Mouse (Mus musculus): ENCODE data around the gene Gm38655. TPM values are rescaled to one million over a fixed set of nuclear protein-coding genes. Genes with fewer than 3 reads are reported as not detected.

The Gm38655 gene
- polyA plus RNA-seq, 2 experiments = not detected

DNA sequence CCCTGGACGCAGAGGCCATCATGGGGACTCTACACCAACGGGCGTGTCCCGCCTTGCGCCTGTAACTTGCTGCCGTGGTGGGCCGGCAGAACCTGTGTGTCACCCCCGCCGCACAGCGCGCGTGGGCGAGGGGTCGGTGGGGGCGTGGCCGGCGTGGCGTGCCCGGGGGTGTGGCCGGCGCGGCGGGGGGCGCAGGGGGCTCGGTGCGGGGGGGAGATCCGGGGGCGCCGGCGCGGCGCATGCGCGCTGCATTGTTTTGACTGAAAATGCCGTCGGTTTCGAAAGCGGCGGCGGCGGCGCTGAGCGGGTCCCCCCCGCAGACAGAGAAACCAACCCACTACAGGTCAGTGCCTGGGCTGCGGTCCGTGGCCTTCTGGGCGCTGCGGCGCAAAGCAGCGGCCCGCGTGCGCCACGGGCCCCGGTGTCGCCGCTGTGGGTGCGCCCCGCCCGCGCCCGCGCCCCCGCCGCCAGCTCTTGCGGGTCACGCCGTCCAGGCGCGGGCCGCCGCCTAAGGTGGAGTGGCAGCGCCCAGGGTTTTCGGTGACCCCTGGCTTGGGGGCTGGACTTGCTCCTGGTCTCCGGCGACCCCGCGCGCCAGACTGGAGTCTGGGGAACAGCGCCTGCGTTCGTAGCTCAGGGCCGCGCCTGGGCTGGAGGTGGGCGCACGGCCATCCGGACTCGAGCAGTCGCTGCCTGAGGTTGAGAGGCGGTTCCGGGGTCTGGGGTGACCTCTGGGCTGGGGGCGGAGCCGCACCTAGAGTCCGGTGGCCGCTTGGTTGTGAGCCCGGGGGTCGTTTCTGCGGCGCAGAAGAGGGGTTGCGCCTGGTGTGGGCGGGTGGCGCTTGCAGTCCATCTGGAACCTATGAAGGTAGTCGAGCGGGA lies 13.1 kb upstream of the Gm38655 start, which contains the start of gene Unkl:
Gene Unkl, plus strand, starts transcription at position 248 of the 882 bp plus-strand sequence.
- Histone ChIP-seq H3K36me3 (replicated peaks; ENCODE audit: control insufficient read depth, insufficient read depth, low read depth) (no peaks in the 10 kb centered on the region), H3K27ac (peak within 1 kb of the TSS; percentile 7), H3K9ac (replicated peaks) (peak within 1 kb of the TSS; percentile 87), H3K9me3 (ENCODE audit: control insufficient read depth, low read length) (no peaks in the 10 kb centered on the region), H3K4me1 (replicated peaks; ENCODE audit: control insufficient read depth in 2 of 2, insufficient read depth in 2 of 2, low read length in 1 of 2) (peaks cover 11 to 16% of the 10 kb centered on the region in 2 experiments), H3K27me3 (ENCODE audit: control insufficient read depth, insufficient read depth, low read length) (no peaks in the 10 kb centered on the region), H3K4me2 (ENCODE audit: low read depth) (peak within 1 kb of the TSS; percentile 94), H3K4me3 (ENCODE audit: insufficient read depth in 1 of 2, low read depth in 2 of 2, low read length in 2 of 2) (peak within 1 kb of the TSS; percentile 88 to 92)
- under 1% methylated on average over 104 of the region's 104 CpGs for WGBS (ENCODE audit: insufficient replicate concordance)
- DNase-seq (ENCODE audit: low read depth in 3 of 3, low spot score in 3 of 3) = peak in 2 of 3 experiments; percentile 26 to 28
- peak; percentile 14; the same call in 1 of the 2 replicates for ATAC-seq (ENCODE audit: insufficient read depth)
- TF ChIP-seq EP300 (IDR thresholded peaks at IDR 0.05; ENCODE audit: low read depth) (no peak), CTCF (IDR thresholded peaks at IDR 0.05; ENCODE audit: low read depth) (no peak)

DNA sequence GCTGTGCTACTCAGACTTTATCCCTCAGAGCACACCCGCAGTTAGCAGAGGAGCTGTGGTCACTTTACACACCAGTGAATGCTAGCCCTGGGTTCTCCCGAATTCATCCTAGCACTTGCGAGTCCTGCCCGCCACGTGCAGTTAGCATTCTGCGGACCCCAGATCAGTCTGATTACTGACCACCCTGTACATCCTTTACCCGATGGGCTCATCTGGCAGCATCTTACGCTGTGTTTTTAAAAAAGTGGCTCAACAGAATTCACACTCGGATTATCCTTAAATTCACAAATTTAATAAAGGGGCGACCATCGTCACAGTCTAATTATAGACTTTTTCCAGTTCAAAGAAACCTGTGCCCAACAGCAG lies 12.5 kb upstream of the Gm38655 start:
- H3K4me2 ChIP-seq (ENCODE audit: low read depth) = peak overlapping the region; percentile 94
- H3K27ac ChIP-seq = peak overlapping the region; percentile 7; the same call in 1 of the 2 replicates
- peak overlapping the region; percentile 88 to 92 for H3K4me3 ChIP-seq (ENCODE audit: insufficient read depth in 1 of 2, low read depth in 2 of 2, low read length in 2 of 2)
- no peak for DNase-seq (ENCODE audit: low read depth in 3 of 3, low spot score in 3 of 3)
- H3K36me3 ChIP-seq (replicated peaks; ENCODE audit: control insufficient read depth, insufficient read depth, low read depth) = no peaks in the 10 kb centered on the region
- WGBS (ENCODE audit: insufficient replicate concordance) = 8% methylated on average over 11 of the region's 11 CpGs
- ATAC-seq (ENCODE audit: insufficient read depth) = no peak
- peak overlapping the region; percentile 87 for H3K9ac ChIP-seq (replicated peaks)
- H3K9me3 ChIP-seq (ENCODE audit: control insufficient read depth, low read length) = no peaks in the 10 kb centered on the region
- H3K4me1 ChIP-seq (replicated peaks; ENCODE audit: control insufficient read depth in 2 of 2, insufficient read depth in 2 of 2, low read length in 1 of 2) = peaks cover 13 to 19% of the 10 kb centered on the region in 2 experiments
- H3K27me3 ChIP-seq (ENCODE audit: control insufficient read depth, insufficient read depth, low read length) = no peaks in the 10 kb centered on the region
- TF ChIP-seq EP300 (IDR thresholded peaks at IDR 0.05; ENCODE audit: low read depth) (no peak), CTCF (IDR thresholded peaks at IDR 0.05; ENCODE audit: low read depth) (no peak)

DNA sequence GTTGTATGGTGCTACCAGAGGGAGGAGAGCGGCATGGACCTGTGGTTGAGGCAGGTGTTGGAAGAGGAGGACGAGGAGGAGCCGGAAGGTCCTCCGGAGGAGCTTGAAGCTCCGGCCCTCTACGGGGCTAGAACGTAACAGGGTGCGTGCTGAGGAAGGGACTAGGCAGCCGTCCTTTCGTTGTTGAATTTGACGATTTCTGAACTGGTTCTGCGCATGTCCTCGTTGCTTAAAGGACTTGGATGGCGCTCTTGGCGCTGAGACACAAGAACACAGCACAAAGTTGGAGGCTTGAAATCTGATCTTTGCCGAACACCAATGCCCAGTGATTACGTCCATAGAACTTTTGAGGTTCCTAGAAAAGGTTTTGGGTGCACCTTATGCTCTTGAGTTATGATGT lies 9.7 kb upstream of the Gm38655 start:
- peak overlapping the region; percentile 75 to 84 for H3K4me3 ChIP-seq (ENCODE audit: insufficient read depth in 1 of 2, low read depth in 2 of 2, low read length in 2 of 2)
- TF ChIP-seq CTCF (IDR thresholded peaks at IDR 0.05; ENCODE audit: low read depth) = no peak
- TF ChIP-seq EP300 (IDR thresholded peaks at IDR 0.05; ENCODE audit: low read depth) = no peak
- 6% methylated on average over 17 of the region's 17 CpGs for WGBS (ENCODE audit: insufficient replicate concordance)
- no peaks in the 10 kb centered on the region for H3K9me3 ChIP-seq (ENCODE audit: control insufficient read depth, low read length)
- peak overlapping the region; percentile 88 for H3K9ac ChIP-seq (replicated peaks)
- DNase-seq (ENCODE audit: low read depth in 3 of 3, low spot score in 3 of 3) = no peak
- H3K4me2 ChIP-seq (ENCODE audit: low read depth) = peak overlapping the region; percentile 94
- H3K27ac ChIP-seq = peak overlapping the region; percentile 44
- ATAC-seq (ENCODE audit: insufficient read depth) = peak; percentile 23
- H3K4me1 ChIP-seq (replicated peaks; ENCODE audit: control insufficient read depth in 2 of 2, insufficient read depth in 2 of 2, low read length in 1 of 2) = peaks cover 13 to 19% of the 10 kb centered on the region in 2 experiments
- H3K27me3 ChIP-seq (ENCODE audit: control insufficient read depth, insufficient read depth, low read length) = no peaks in the 10 kb centered on the region
- no peaks in the 10 kb centered on the region for H3K36me3 ChIP-seq (replicated peaks; ENCODE audit: control insufficient read depth, insufficient read depth, low read depth)

- ATAC-seq (ENCODE audit: insufficient read depth) = peak; percentile 86
- Histone ChIP-seq H3K9ac (replicated peaks) (peak within 1 kb of the TSS; percentile 88), H3K27me3 (ENCODE audit: control insufficient read depth, insufficient read depth, low read length) (no peaks in the 10 kb centered on the region), H3K27ac (peak within 1 kb of the TSS; percentile 63), H3K4me1 (replicated peaks; ENCODE audit: control insufficient read depth in 2 of 2, insufficient read depth in 2 of 2, low read length in 1 of 2) (peaks cover 13 to 16% of the 10 kb centered on the region in 2 experiments), H3K4me3 (ENCODE audit: insufficient read depth in 1 of 2, low read depth in 2 of 2, low read length in 2 of 2) (peak within 1 kb of the TSS; percentile 75 to 84), H3K4me2 (ENCODE audit: low read depth) (peak within 1 kb of the TSS; percentile 94), H3K36me3 (replicated peaks; ENCODE audit: control insufficient read depth, insufficient read depth, low read depth) (no peaks in the 10 kb centered on the region), H3K9me3 (ENCODE audit: control insufficient read depth, low read length) (no peaks in the 10 kb centered on the region)
- peak; percentile 96 to 98 (median 98) for DNase-seq (ENCODE audit: low read depth in 3 of 3, low spot score in 3 of 3)
- TF ChIP-seq EP300 (IDR thresholded peaks at IDR 0.05; ENCODE audit: low read depth) = peak; percentile 55; the same call in 1 of the 2 replicates
- TF ChIP-seq CTCF (IDR thresholded peaks at IDR 0.05; ENCODE audit: low read depth) = no peak
- under 1% methylated on average over 50 of the region's 50 CpGs for WGBS (ENCODE audit: insufficient replicate concordance)
Measured at GRCm38 (mm10) chr17:25184129-25184691, 8.9 kb upstream of the Gm38655 start, which contains the start of gene BC003965. Gene BC003965 (plus strand): TSS chr17:25184554.

DNA sequence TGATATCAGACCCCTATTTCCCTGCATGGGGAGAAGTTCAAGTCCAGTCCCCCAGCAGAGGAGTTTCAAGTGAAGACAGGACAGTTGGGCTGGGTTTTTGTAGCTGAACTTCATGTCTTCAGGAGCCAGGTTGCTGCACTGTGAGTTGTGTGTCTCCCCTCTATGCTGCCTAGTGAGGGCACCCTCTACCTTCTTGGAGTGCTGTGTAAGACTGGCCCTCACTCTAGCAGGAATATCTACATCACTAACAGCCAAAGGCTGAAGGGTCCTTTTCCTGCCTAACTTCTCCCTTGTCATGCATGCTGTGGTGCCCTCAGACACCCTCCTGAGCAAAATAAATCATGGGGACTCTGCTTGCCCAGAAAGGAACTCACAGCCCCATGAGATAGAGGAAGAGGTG lies 8.0 kb upstream of the Gm38655 start:
- Histone ChIP-seq H3K4me2 (ENCODE audit: low read depth) (peak overlapping the region; percentile 94), H3K27ac (no peak overlapping the region), H3K9me3 (ENCODE audit: control insufficient read depth, low read length) (no peaks in the 10 kb centered on the region), H3K9ac (replicated peaks) (peak overlapping the region; percentile 88; the same call in 1 of the 2 replicates), H3K27me3 (ENCODE audit: control insufficient read depth, insufficient read depth, low read length) (no peaks in the 10 kb centered on the region), H3K4me3 (ENCODE audit: insufficient read depth in 1 of 2, low read depth in 2 of 2, low read length in 2 of 2) (peak overlapping the region in 1 of 2 experiments; percentile 84; a peak in 2 of 4 replicates), H3K4me1 (replicated peaks; ENCODE audit: control insufficient read depth in 2 of 2, insufficient read depth in 2 of 2, low read length in 1 of 2) (peaks cover 13 to 16% of the 10 kb centered on the region in 2 experiments), H3K36me3 (replicated peaks; ENCODE audit: control insufficient read depth, insufficient read depth, low read depth) (no peaks in the 10 kb centered on the region)
- DNase-seq (ENCODE audit: low read depth in 3 of 3, low spot score in 3 of 3) (no peak), ATAC-seq (ENCODE audit: insufficient read depth) (no peak)
- peak; percentile 38; the same call in 1 of the 2 replicates for TF ChIP-seq CTCF (IDR thresholded peaks at IDR 0.05; ENCODE audit: low read depth)
- TF ChIP-seq EP300 (IDR thresholded peaks at IDR 0.05; ENCODE audit: low read depth) = no peak

All from liver, embryonic 14.5 days (tissue).